Mouse (Mus musculus): ENCODE data around the gene Cmas.

- TF ChIP-seq POLR2A (IDR thresholded peaks at IDR 0.05; ENCODE audit: borderline replicate concordance, control insufficient read depth, low read depth, low read length) (no peak), CTCF (IDR thresholded peaks at IDR 0.05; ENCODE audit: control insufficient read depth, insufficient read depth, low read length) (no peak)
Observed at GRCm38 (mm10) chr6:142798837-142799236, 42.4 kb downstream of the Cmas start.

All from bone marrow, adult 2 months (tissue).